ENCODE assay signal across 27 mouse cellular contexts in the genomic region with DNA sequence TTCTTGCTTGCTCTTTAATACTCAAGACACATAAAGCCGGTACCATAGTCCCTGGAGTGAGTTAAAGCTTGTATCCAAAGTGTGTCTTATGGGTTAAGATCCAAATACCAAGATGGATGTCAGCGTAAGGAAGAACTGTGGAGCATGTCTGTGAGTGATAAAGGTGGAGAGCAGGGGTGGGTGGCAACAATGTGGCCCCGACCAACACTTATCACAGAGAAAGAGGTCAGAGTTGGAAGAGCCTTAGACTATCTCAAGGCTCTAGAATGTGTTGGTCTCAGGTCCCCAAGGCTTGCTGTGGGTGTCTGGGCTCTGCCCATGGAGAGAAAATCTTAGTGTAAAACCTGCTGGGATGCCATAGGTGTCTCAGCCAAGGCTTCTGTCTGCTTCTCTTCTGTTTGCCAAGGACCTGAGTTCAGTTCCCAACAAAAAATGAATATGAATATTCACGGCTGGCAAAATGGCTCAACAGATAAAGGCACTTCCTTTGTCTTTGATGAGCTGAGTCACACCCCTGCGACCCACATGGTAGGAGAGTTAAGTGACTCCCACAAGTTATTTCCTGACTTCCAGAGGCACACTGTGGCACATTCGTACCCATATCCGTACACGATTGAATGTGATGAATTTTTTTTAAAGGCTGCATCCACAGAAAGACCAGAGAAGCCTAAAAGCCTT. TPM values are rescaled to one million over a fixed set of nuclear protein-coding genes. Genes with fewer than 3 reads are reported as not detected.
DNase-seq lines count a peak whose midpoint lies in the region; ATAC-seq lines count a peak whose summit lies in the region.
"Had no signal": no experiment of that assay in that cellular context is flagged by ENCODE, and none has a peak within 500 bp of the region (broad histone marks: within the 10 kb centered on the region; RNA-seq: fewer than 3 reads in every experiment).

No protein-coding gene starts in this region.

- 24% methylated on average over 8 of the region's 8 CpGs for WGBS in liver, embryonic 15.5 days (ENCODE audit: insufficient replicate concordance)

- no peaks in the 10 kb centered on the region for H3K9me3 ChIP-seq in liver, embryonic 15.5 days (replicated peaks)
- H3K9me3 ChIP-seq: forebrain, embryonic 13.5 days; heart, embryonic 10.5 days; heart, embryonic 15.5 days; hindbrain, embryonic 12.5 days; intestine, embryonic 15.5 days; midbrain, embryonic 12.5 days; neural tube, embryonic 15.5 days had no signal

- H3K9ac ChIP-seq in liver, embryonic 15.5 days: peak overlapping the region; percentile 11; the same call in 1 of the 2 replicates
- H3K9ac ChIP-seq: forebrain, embryonic 13.5 days; heart, embryonic 15.5 days; hindbrain, embryonic 12.5 days; intestine, embryonic 15.5 days; midbrain, embryonic 12.5 days; neural tube, embryonic 15.5 days had no signal

- no peaks in the 10 kb centered on the region for H3K36me3 ChIP-seq in liver, embryonic 15.5 days (replicated peaks)
- H3K36me3 ChIP-seq: heart, embryonic 10.5 days; heart, embryonic 15.5 days; hindbrain, embryonic 12.5 days; intestine, embryonic 15.5 days; midbrain, embryonic 12.5 days; neural tube, embryonic 15.5 days had no signal

- peaks cover 28% of the 10 kb centered on the region for H3K4me1 ChIP-seq in liver, embryonic 15.5 days (replicated peaks)
- H3K4me1 ChIP-seq: intestine, embryonic 15.5 days had no signal

- H3K27me3 ChIP-seq in liver, embryonic 15.5 days: 0 out of 2 replicates have a peak, but pooled peaks cover 3% of the 10 kb centered on the region
- H3K27me3 ChIP-seq: heart, embryonic 15.5 days; neural tube, embryonic 15.5 days had no signal

- intact Hi-C loops in heart, postnatal 36 days (cut with DNase I): loop anchor here (5.0 kb wide), 2 partner anchors 165 to 780 kb away; no protein-coding TSS in a partner anchor

- H3K4me3 ChIP-seq in liver, embryonic 15.5 days (replicated peaks): no peak overlapping the region
- H3K4me3 ChIP-seq: forebrain, embryonic 13.5 days; heart, embryonic 10.5 days; heart, embryonic 15.5 days; hindbrain, embryonic 12.5 days; intestine, embryonic 15.5 days; midbrain, embryonic 12.5 days; neural tube, embryonic 15.5 days had no signal

- DNase-seq in 416B (ENCODE audit: low read depth) (peak; percentile 30), MEL-GATA-1-ER (ENCODE audit: extremely low read depth, low read depth) (peak; percentile 75)
- DNase-seq in lung, postnatal 4 days: no peak
- DNase-seq in heart, postnatal 36 days: no peak
- DNase-seq in ovary, postnatal 10 days (ENCODE audit: low spot score): no peak
- DNase-seq: adrenal gland, adult 8-10 months; B cell, adult 2 months; cerebellum, adult 11-12 months; cerebellum, adult 9-11 months; gastrocnemius, postnatal 10 days; kidney, adult 2 months; kidney, postnatal 10 days; layer of hippocampus, postnatal 36 days; lung, postnatal 36 days; right cerebral cortex, adult 18-20 months; spleen, adult 18-20 months; thymus, postnatal 25 days had no signal

- peak; percentile 60 for ATAC-seq in erythroid progenitor cell, adult 5-6 weeks (replicated peaks; ENCODE audit: low FRiP score, poor library complexity, severe bottlenecking)
- ATAC-seq in liver, embryonic 15.5 days (ENCODE audit: insufficient read depth): peak; percentile 88
- ATAC-seq: forebrain, embryonic 13.5 days; hindbrain, postnatal 0 days; intestine, embryonic 15.5 days had no signal

- peak overlapping the region; percentile 20; the same call in 1 of the 2 replicates for H3K4me2 ChIP-seq in liver, embryonic 15.5 days
- H3K4me2 ChIP-seq: forebrain, embryonic 13.5 days; heart, embryonic 15.5 days; hindbrain, embryonic 12.5 days; intestine, embryonic 15.5 days; midbrain, embryonic 12.5 days; neural tube, embryonic 15.5 days had no signal

- 0 out of 2 replicates have a peak overlapping the region, but pooled peaks have one; percentile 55 for H3K27ac ChIP-seq in liver, embryonic 15.5 days (replicated peaks)
- H3K27ac ChIP-seq: forebrain, embryonic 13.5 days; heart, embryonic 10.5 days; heart, embryonic 15.5 days; hindbrain, embryonic 12.5 days; hindbrain, postnatal 0 days; intestine, embryonic 15.5 days; midbrain, embryonic 12.5 days; neural tube, embryonic 15.5 days had no signal

RNA-seq across cellular contexts. Expression of gene Max, which starts 40.7 kb away (rescaled TPM):
- 38.6 and 85.1 TPM in 2 replicates for total RNA-seq in erythroid progenitor cell, adult 5-6 weeks (2015; ENCODE audit: low replicate concordance)
- 49.4 and 69.4 TPM in 2 replicates for total RNA-seq in erythroid progenitor cell, adult 5-6 weeks (2017; ENCODE audit: low replicate concordance)
- 6.4 and 6.7 TPM in 2 replicates for polyA plus RNA-seq in liver, embryonic 15.5 days (2015; fragmentation: Nextera tagmentation; extraction: Ambion mirVana)
- 10 to 100 TPM; 67.7 to 68.0 TPM for total RNA-seq in heart, postnatal 36 days (2021)

Comparison
In these comparisons a context has a peak if more than half of its experiments do, and no peak if none do; other contexts are left out.
1. DNase-seq: peak in 416B (single experiment) and MEL-GATA-1-ER (single experiment); none in lung, postnatal 4 days (0 of 2), heart, postnatal 36 days (0 of 2) and ovary, postnatal 10 days (single experiment).